Mouse (Mus musculus): ENCODE data around the gene BC048671. TPM values are rescaled to one million over a fixed set of nuclear protein-coding genes. Genes with fewer than 3 reads are reported as not detected.

BC048671 gene
- polyA plus RNA-seq (2014; fragmentation: Nextera tagmentation; extraction: Ambion mirVana): not detected in 2 replicates

- no peak within 1 kb of the TSS for H3K4me2 ChIP-seq (ENCODE audit: low read length)
- no peak for ATAC-seq (ENCODE audit: insufficient number of reproducible peaks, insufficient read depth, low FRiP score, low read depth)
- H3K4me1 ChIP-seq (ENCODE audit: control insufficient read depth in 2 of 2, insufficient read depth in 2 of 2, low read length in 2 of 2): no peaks in the 10 kb centered on the region
- H3K27ac ChIP-seq (replicated peaks in 1 of 2; ENCODE audit: control insufficient read depth in 1 of 2, insufficient read depth in 1 of 2, low read depth in 2 of 2, low read length in 2 of 2): no peak within 1 kb of the TSS
- H3K27me3 ChIP-seq (ENCODE audit: control insufficient read depth, insufficient read depth, low read length): no peaks in the 10 kb centered on the region
- no peaks in the 10 kb centered on the region for H3K36me3 ChIP-seq (ENCODE audit: control insufficient read depth, insufficient read depth, low read length)
- no peak within 1 kb of the TSS for H3K4me3 ChIP-seq (ENCODE audit: control insufficient read depth in 1 of 2, insufficient read depth in 1 of 2, low read depth in 1 of 2, low read length in 2 of 2)
- H3K9ac ChIP-seq (ENCODE audit: low read length): no peak within 1 kb of the TSS
- 85% methylated on average over 1 of the region's 1 CpGs for WGBS
- H3K9me3 ChIP-seq (ENCODE audit: control insufficient read depth, low read length): peaks cover 1% of the 10 kb centered on the region; the same call in 1 of the 2 replicates
Measured at GRCm38 (mm10) chr6:90300919-90301318, at the start of gene BC048671. TSS of gene BC048671 (plus strand) at chr6:90301219.

DNA sequence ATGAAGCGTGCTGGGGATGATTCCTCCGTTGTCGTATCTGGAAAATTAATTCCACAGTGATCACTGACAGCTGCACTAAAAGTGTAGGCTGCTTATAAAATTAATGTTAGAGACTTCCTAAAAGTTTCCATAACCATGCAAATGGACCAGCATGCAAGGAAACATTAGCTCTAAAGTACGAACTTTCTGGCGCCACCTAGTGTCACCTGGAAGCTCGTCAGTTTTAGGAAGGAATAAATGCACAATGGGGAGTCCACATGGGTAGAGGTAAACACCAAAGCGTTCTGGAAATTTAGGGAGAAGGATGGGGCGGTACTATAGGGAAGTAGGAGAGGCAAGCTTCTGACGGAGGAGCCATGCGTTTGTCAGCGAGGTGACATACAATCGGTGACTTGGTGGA, 12.8 kb upstream of the BC048671 start:
- no peak overlapping the region for H3K27ac ChIP-seq (replicated peaks in 1 of 2; ENCODE audit: control insufficient read depth in 1 of 2, insufficient read depth in 1 of 2, low read depth in 2 of 2, low read length in 2 of 2)
- WGBS: 54% methylated on average over 12 of the region's 12 CpGs

DNA sequence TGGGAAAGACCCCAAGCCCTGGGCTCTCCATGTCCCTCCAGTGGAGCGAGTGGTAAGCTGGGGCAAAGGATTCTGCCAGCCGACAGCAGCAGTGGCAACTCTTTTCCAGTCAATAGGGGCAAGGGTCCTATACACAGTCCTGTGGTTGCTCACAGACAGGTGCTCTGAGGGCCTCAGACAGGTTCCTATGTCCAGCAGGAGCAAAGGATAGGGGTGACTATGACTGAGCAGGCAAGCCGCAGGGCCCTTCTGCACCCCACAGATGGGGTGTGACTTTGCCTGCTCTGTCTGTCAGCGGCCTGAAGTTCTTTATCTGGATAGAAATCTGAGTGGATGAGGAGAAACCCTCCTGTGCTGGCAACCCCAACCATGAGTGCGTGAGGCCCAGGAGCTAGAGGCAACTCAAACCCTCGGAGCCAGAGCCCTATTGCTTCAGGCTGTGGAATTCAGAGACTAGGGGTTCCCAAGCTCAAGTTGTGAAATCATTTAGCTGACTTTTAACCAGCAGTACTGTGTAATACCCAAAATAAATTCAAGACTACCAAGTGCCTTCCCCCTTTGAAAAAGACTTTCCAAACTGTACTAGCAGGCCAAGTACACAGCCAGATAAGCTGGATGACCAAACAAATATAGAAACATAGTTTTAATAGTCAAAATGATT, 5.4 kb downstream of the BC048671 start:
- Histone ChIP-seq H3K4me2 (ENCODE audit: low read length) (no peak overlapping the region), H3K36me3 (ENCODE audit: control insufficient read depth, insufficient read depth, low read length) (no peaks in the 10 kb centered on the region), H3K4me1 (ENCODE audit: control insufficient read depth in 2 of 2, insufficient read depth in 2 of 2, low read length in 2 of 2) (no peaks in the 10 kb centered on the region), H3K9me3 (ENCODE audit: control insufficient read depth, low read length) (0 out of 2 replicates have a peak, but pooled peaks cover 3% of the 10 kb centered on the region), H3K27ac (replicated peaks in 1 of 2; ENCODE audit: control insufficient read depth in 1 of 2, insufficient read depth in 1 of 2, low read depth in 2 of 2, low read length in 2 of 2) (no peak overlapping the region), H3K27me3 (ENCODE audit: control insufficient read depth, insufficient read depth, low read length) (no peaks in the 10 kb centered on the region), H3K9ac (ENCODE audit: low read length) (no peak overlapping the region), H3K4me3 (ENCODE audit: control insufficient read depth in 1 of 2, insufficient read depth in 1 of 2, low read depth in 1 of 2, low read length in 2 of 2) (no peak overlapping the region)
- no peak for ATAC-seq (ENCODE audit: insufficient number of reproducible peaks, insufficient read depth, low FRiP score, low read depth)
- WGBS: 74% methylated on average over 6 of the region's 6 CpGs

More for the DNA sequence above, 12.8 kb upstream of the BC048671 start:
- no peaks in the 10 kb centered on the region for H3K27me3 ChIP-seq (ENCODE audit: control insufficient read depth, insufficient read depth, low read length)
- no peaks in the 10 kb centered on the region for H3K9me3 ChIP-seq (ENCODE audit: control insufficient read depth, low read length)
- no peak overlapping the region for H3K9ac ChIP-seq (ENCODE audit: low read length)
- H3K4me1 ChIP-seq (ENCODE audit: control insufficient read depth in 2 of 2, insufficient read depth in 2 of 2, low read length in 2 of 2): no peaks in the 10 kb centered on the region
- H3K36me3 ChIP-seq (ENCODE audit: control insufficient read depth, insufficient read depth, low read length): no peaks in the 10 kb centered on the region
- H3K4me2 ChIP-seq (ENCODE audit: low read length): no peak overlapping the region
- H3K4me3 ChIP-seq (ENCODE audit: control insufficient read depth in 1 of 2, insufficient read depth in 1 of 2, low read depth in 1 of 2, low read length in 2 of 2): no peak overlapping the region
- ATAC-seq (ENCODE audit: insufficient number of reproducible peaks, insufficient read depth, low FRiP score, low read depth): no peak

DNA sequence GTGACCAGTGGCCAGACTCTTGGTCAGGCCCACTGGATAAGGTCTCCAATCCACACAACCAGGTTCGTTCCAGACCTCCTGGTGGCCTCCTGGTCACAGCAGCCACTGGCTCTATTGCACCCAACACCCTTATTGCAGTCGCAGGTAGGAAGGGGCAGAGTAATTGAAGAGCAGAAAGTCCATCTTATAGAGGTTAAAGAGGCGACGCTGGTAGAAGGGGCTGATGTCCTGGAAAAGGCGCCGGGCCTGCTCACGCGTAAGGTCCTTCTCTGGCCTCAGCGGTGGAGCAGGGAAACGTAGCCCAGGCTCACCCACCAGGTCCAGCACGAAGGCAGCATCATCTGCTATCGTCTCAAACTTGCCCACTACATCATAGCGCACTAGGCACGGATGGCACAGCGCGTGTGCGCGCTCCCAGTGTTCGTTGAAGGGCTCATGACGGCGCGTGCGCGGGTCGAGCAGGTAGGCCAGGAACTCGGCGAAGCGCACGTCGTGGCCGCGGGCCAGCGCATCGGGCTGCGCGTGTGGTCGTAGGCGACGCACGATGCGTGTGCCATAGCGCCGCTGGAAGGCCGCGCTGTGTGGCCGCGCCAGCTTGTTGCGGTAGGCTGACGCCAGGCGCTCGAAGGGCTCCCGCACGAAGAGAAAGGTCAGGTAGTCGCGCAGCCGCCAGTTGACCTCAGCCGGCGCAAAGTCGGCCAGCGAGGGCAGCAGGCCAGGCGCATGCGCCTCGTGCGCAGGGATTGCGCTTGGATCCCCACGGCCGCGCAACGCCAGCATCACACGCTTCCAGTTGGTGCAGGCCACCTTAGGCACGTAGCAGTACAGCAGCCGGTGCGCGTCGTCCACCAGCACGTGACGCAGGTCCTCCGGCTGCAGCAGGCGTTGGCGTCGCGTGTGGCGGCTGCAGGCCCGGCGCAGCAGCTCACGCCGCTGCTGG, 8.1 kb downstream of the BC048671 start:
- H3K27me3 ChIP-seq (ENCODE audit: control insufficient read depth, insufficient read depth, low read length): no peaks in the 10 kb centered on the region
- H3K4me1 ChIP-seq (ENCODE audit: control insufficient read depth in 2 of 2, insufficient read depth in 2 of 2, low read length in 2 of 2): no peaks in the 10 kb centered on the region
- no peak overlapping the region for H3K4me3 ChIP-seq (ENCODE audit: control insufficient read depth in 1 of 2, insufficient read depth in 1 of 2, low read depth in 1 of 2, low read length in 2 of 2)
- no peak for ATAC-seq (ENCODE audit: insufficient number of reproducible peaks, insufficient read depth, low FRiP score, low read depth)
- H3K4me2 ChIP-seq (ENCODE audit: low read length): no peak overlapping the region
- H3K27ac ChIP-seq (replicated peaks in 1 of 2; ENCODE audit: control insufficient read depth in 1 of 2, insufficient read depth in 1 of 2, low read depth in 2 of 2, low read length in 2 of 2): no peak overlapping the region
- 74% methylated on average over 87 of the region's 87 CpGs for WGBS
- peaks cover 6% of the 10 kb centered on the region; the same call in 1 of the 2 replicates for H3K9me3 ChIP-seq (ENCODE audit: control insufficient read depth, low read length)
- H3K36me3 ChIP-seq (ENCODE audit: control insufficient read depth, insufficient read depth, low read length): no peaks in the 10 kb centered on the region
- H3K9ac ChIP-seq (ENCODE audit: low read length): no peak overlapping the region

DNA sequence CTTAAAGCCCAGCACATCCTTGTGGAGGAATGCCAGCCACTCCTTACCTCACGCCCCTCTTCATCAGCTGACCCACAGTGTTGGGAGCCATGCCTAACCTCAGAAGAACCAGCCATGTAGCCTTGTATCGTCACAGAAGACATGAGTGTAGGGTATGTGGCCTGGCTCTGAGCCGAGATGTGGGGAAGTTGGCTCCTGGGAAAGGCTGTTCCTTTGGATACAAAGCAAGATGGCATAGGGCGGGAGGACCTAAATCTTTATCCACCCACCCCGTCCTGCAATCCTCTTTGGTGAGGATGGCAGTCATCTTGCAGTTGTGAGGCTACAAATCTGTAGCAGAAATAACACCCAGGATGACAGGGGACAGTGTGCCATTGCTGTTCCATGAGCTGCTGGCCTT, 14.9 kb downstream of the BC048671 start:
- H3K9ac ChIP-seq (ENCODE audit: low read length): no peak overlapping the region
- no peak overlapping the region for H3K4me3 ChIP-seq (ENCODE audit: control insufficient read depth in 1 of 2, insufficient read depth in 1 of 2, low read depth in 1 of 2, low read length in 2 of 2)
- H3K9me3 ChIP-seq (ENCODE audit: control insufficient read depth, low read length): peaks cover 3% of the 10 kb centered on the region; the same call in 1 of the 2 replicates
- ATAC-seq (ENCODE audit: insufficient number of reproducible peaks, insufficient read depth, low FRiP score, low read depth): no peak
- H3K27ac ChIP-seq (replicated peaks in 1 of 2; ENCODE audit: control insufficient read depth in 1 of 2, insufficient read depth in 1 of 2, low read depth in 2 of 2, low read length in 2 of 2): no peak overlapping the region
- 72% methylated on average over 5 of the region's 5 CpGs for WGBS
- no peaks in the 10 kb centered on the region for H3K36me3 ChIP-seq (ENCODE audit: control insufficient read depth, insufficient read depth, low read length)
- H3K27me3 ChIP-seq (ENCODE audit: control insufficient read depth, insufficient read depth, low read length): no peaks in the 10 kb centered on the region
- no peaks in the 10 kb centered on the region for H3K4me1 ChIP-seq (ENCODE audit: control insufficient read depth in 2 of 2, insufficient read depth in 2 of 2, low read length in 2 of 2)
- H3K4me2 ChIP-seq (ENCODE audit: low read length): no peak overlapping the region

GRCm38 (mm10) chr6:90317510-90318258, 16.7 kb downstream of the BC048671 start:
- Histone ChIP-seq H3K4me2 (ENCODE audit: low read length) (no peak overlapping the region), H3K4me3 (ENCODE audit: control insufficient read depth in 1 of 2, insufficient read depth in 1 of 2, low read depth in 1 of 2, low read length in 2 of 2) (no peak overlapping the region), H3K27ac (replicated peaks in 1 of 2; ENCODE audit: control insufficient read depth in 1 of 2, insufficient read depth in 1 of 2, low read depth in 2 of 2, low read length in 2 of 2) (no peak overlapping the region), H3K9me3 (ENCODE audit: control insufficient read depth, low read length) (no peaks in the 10 kb centered on the region), H3K36me3 (ENCODE audit: control insufficient read depth, insufficient read depth, low read length) (no peaks in the 10 kb centered on the region), H3K27me3 (ENCODE audit: control insufficient read depth, insufficient read depth, low read length) (no peaks in the 10 kb centered on the region), H3K9ac (ENCODE audit: low read length) (no peak overlapping the region), H3K4me1 (ENCODE audit: control insufficient read depth in 2 of 2, insufficient read depth in 2 of 2, low read length in 2 of 2) (no peaks in the 10 kb centered on the region)
- no peak for ATAC-seq (ENCODE audit: insufficient number of reproducible peaks, insufficient read depth, low FRiP score, low read depth)
- WGBS: 83% methylated on average over 2 of the region's 2 CpGs

GRCm38 (mm10) chr6:90319019-90319418, 18.0 kb downstream of the BC048671 start:
- H3K9ac ChIP-seq (ENCODE audit: low read length): no peak overlapping the region
- WGBS: 89% methylated on average over 2 of the region's 2 CpGs
- H3K27ac ChIP-seq (replicated peaks in 1 of 2; ENCODE audit: control insufficient read depth in 1 of 2, insufficient read depth in 1 of 2, low read depth in 2 of 2, low read length in 2 of 2): no peak overlapping the region
- H3K4me1 ChIP-seq (ENCODE audit: control insufficient read depth in 2 of 2, insufficient read depth in 2 of 2, low read length in 2 of 2): no peaks in the 10 kb centered on the region
- H3K36me3 ChIP-seq (ENCODE audit: control insufficient read depth, insufficient read depth, low read length): no peaks in the 10 kb centered on the region
- H3K27me3 ChIP-seq (ENCODE audit: control insufficient read depth, insufficient read depth, low read length): no peaks in the 10 kb centered on the region
- H3K9me3 ChIP-seq (ENCODE audit: control insufficient read depth, low read length): no peaks in the 10 kb centered on the region
- H3K4me3 ChIP-seq (ENCODE audit: control insufficient read depth in 1 of 2, insufficient read depth in 1 of 2, low read depth in 1 of 2, low read length in 2 of 2): no peak overlapping the region
- no peak overlapping the region for H3K4me2 ChIP-seq (ENCODE audit: low read length)
- no peak for ATAC-seq (ENCODE audit: insufficient number of reproducible peaks, insufficient read depth, low FRiP score, low read depth)

Measured in heart, embryonic 14.5 days (tissue).